8 mouse cellular contexts compared by ENCODE assay signal in genomic region chr15:31601279-31601645, GRCm38 (mm10). TPM values are rescaled to one million over a fixed set of nuclear protein-coding genes. Genes with fewer than 3 reads are reported as not detected.
DNase-seq lines count a peak whose midpoint lies in the region; ATAC-seq and TF ChIP-seq lines count a peak whose summit lies in the region.

No protein-coding gene starts in this region.

- H3K9me3 ChIP-seq in heart, postnatal 0 days (replicated peaks; ENCODE audit: control insufficient read depth, low read length) = no peaks in the 10 kb centered on the region
- no peaks in the 10 kb centered on the region for H3K9me3 ChIP-seq in hindbrain, embryonic 16.5 days (ENCODE audit: control insufficient read depth, low read length)
- no peaks in the 10 kb centered on the region for H3K9me3 ChIP-seq in midbrain, embryonic 15.5 days

- peaks cover 14% of the 10 kb centered on the region; the same call in 1 of the 2 replicates for H3K36me3 ChIP-seq in heart, postnatal 0 days (replicated peaks; ENCODE audit: control insufficient read depth, insufficient read depth, low read length)
- H3K36me3 ChIP-seq in hindbrain, embryonic 16.5 days (ENCODE audit: control insufficient read depth, insufficient read depth, low read length) = no peaks in the 10 kb centered on the region
- H3K36me3 ChIP-seq in midbrain, embryonic 15.5 days (replicated peaks) = peaks cover 6% of the 10 kb centered on the region; the same call in 1 of the 2 replicates

- WGBS in heart, postnatal 0 days = 1% methylated on average over 33 of the region's 33 CpGs
- WGBS in bone marrow, adult 2 months = under 1% methylated on average over 33 of the region's 33 CpGs
- WGBS in hindbrain, embryonic 16.5 days = under 1% methylated on average over 33 of the region's 33 CpGs
- WGBS in midbrain, embryonic 15.5 days = under 1% methylated on average over 33 of the region's 33 CpGs

- TF ChIP-seq EP300 in heart, postnatal 0 days (IDR thresholded peaks at IDR 0.05; ENCODE audit: low read depth) = no peak

- no peak for TF ChIP-seq CTCF in heart, postnatal 0 days (IDR thresholded peaks at IDR 0.05; ENCODE audit: low read depth)
- no peak for TF ChIP-seq CTCF in bone marrow, adult 2 months (IDR thresholded peaks at IDR 0.05; ENCODE audit: control insufficient read depth, insufficient read depth, low read length)

- H3K4me2 ChIP-seq in heart, postnatal 0 days (ENCODE audit: low read depth, low read length) = peak overlapping the region; percentile 90
- H3K4me2 ChIP-seq in hindbrain, embryonic 16.5 days (ENCODE audit: low read length) = peak overlapping the region; percentile 78
- peak overlapping the region; percentile 70 for H3K4me2 ChIP-seq in midbrain, embryonic 15.5 days

- ATAC-seq in heart, postnatal 0 days (ENCODE audit: insufficient read depth, low read depth) = peak; percentile 77
- ATAC-seq in hindbrain, embryonic 16.5 days = peak; percentile 84
- peak; percentile 79 for ATAC-seq in midbrain, embryonic 15.5 days (replicated peaks)

- peak overlapping the region; percentile 75 for H3K9ac ChIP-seq in heart, postnatal 0 days (replicated peaks; ENCODE audit: low read depth, low read length)
- H3K9ac ChIP-seq in hindbrain, embryonic 16.5 days (ENCODE audit: low read depth, low read length) = peak overlapping the region; percentile 77
- H3K9ac ChIP-seq in midbrain, embryonic 15.5 days = peak overlapping the region; percentile 88

- peak overlapping the region; percentile 70 for H3K4me3 ChIP-seq in heart, postnatal 0 days (ENCODE audit: low read depth, low read length)
- peak overlapping the region; percentile 93 for H3K4me3 ChIP-seq in bone marrow, adult 2 months (replicated peaks; ENCODE audit: control insufficient read depth, low read depth, low read length)
- peak overlapping the region; percentile 58 for H3K4me3 ChIP-seq in hindbrain, embryonic 16.5 days (ENCODE audit: low read length)
- peak overlapping the region; percentile 91 for H3K4me3 ChIP-seq in midbrain, embryonic 15.5 days

- TF ChIP-seq POLR2A in bone marrow, adult 2 months (IDR thresholded peaks at IDR 0.05; ENCODE audit: borderline replicate concordance, control insufficient read depth, low read depth, low read length) = no peak

- no peak for DNase-seq in heart, postnatal 0 days (ENCODE audit: low spot score)
- DNase-seq in heart, postnatal 36 days = no peak
- no peak for DNase-seq in layer of hippocampus, adult 18-20 months (ENCODE audit: low spot score in 2 of 2)
- DNase-seq in left cerebral cortex, postnatal 10 days (ENCODE audit: extremely low spot score in 1 of 2, low spot score in 2 of 2) = no peak
- no peak for DNase-seq in kidney, postnatal 10 days

- H3K27me3 ChIP-seq in heart, postnatal 0 days (ENCODE audit: control insufficient read depth, insufficient read depth, low read length) = no peaks in the 10 kb centered on the region
- H3K27me3 ChIP-seq in hindbrain, embryonic 16.5 days (replicated peaks; ENCODE audit: control insufficient read depth, insufficient read depth, low read length) = no peaks in the 10 kb centered on the region
- H3K27me3 ChIP-seq in midbrain, embryonic 15.5 days (replicated peaks) = no peaks in the 10 kb centered on the region

- H3K27ac ChIP-seq in heart, postnatal 0 days (ENCODE audit: low read depth) = peak overlapping the region; percentile 83
- H3K27ac ChIP-seq in bone marrow, adult 2 months (ENCODE audit: control insufficient read depth, insufficient read depth, low read depth, low read length, poor library complexity) = peak overlapping the region; percentile 40
- H3K27ac ChIP-seq in hindbrain, embryonic 16.5 days (ENCODE audit: low read depth, low read length) = peak overlapping the region; percentile 86
- peak overlapping the region; percentile 98 for H3K27ac ChIP-seq in midbrain, embryonic 15.5 days

- intact Hi-C loops in heart, postnatal 36 days (cut with DNase I) = loop anchor here (10.0 kb wide), 1 partner anchor 376 kb away; the partner anchor contains the start of gene Dap
- intact Hi-C loops in left cerebral cortex, postnatal 10 days (cut with DNase I) = no loop called here

- H3K4me1 ChIP-seq in heart, postnatal 0 days (ENCODE audit: control insufficient read depth, insufficient read depth) = peaks cover 18% of the 10 kb centered on the region
- H3K4me1 ChIP-seq in bone marrow, adult 2 months (ENCODE audit: control insufficient read depth, insufficient read depth, low read length) = peaks cover 4% of the 10 kb centered on the region
- peaks cover 19% of the 10 kb centered on the region for H3K4me1 ChIP-seq in hindbrain, embryonic 16.5 days (ENCODE audit: control insufficient read depth, insufficient read depth, low read depth, low read length)
- H3K4me1 ChIP-seq in midbrain, embryonic 15.5 days = peaks cover 28% of the 10 kb centered on the region

RNA-seq across cellular contexts. Expression of gene Cct5, which starts 0.3 kb away (rescaled TPM):
- total RNA-seq in heart, postnatal 0 days (2014; rRNA removed; ENCODE audit: low replicate concordance) = 209 and 215 TPM in 2 replicates
- polyA plus RNA-seq in heart, postnatal 0 days (2015; fragmentation: Nextera tagmentation; extraction: Ambion mirVana) = 239 and 243 TPM in 2 replicates
- 100 to 1,000 TPM; 148 to 149 TPM for total RNA-seq in heart, postnatal 36 days (2021)
- 104 and 152 TPM in 2 replicates for polyA plus RNA-seq in bone marrow, adult 2 months (2011; ENCODE audit: insufficient read depth, insufficient read length, low replicate concordance, missing spikeins)
- polyA plus RNA-seq in hindbrain, embryonic 16.5 days (2015; fragmentation: Nextera tagmentation; extraction: Ambion mirVana) = 484 and 486 TPM in 2 replicates
- 484 and 504 TPM in 2 replicates for polyA plus RNA-seq in midbrain, embryonic 15.5 days (2015; fragmentation: Nextera tagmentation; extraction: Ambion mirVana)
- total RNA-seq in layer of hippocampus, adult 18-20 months (2021) = 100 to 1,000 TPM; 240 to 245 TPM
- total RNA-seq in left cerebral cortex, postnatal 10 days (2021) = 100 to 1,000 TPM; 229 to 230 TPM

RNA-seq across cellular contexts. Expression of gene Fam173b, which starts 0.4 kb away (rescaled TPM):
- total RNA-seq in heart, postnatal 0 days (2014; rRNA removed; ENCODE audit: low replicate concordance) = 9.7 and 15.1 TPM in 2 replicates
- polyA plus RNA-seq in heart, postnatal 0 days (2015; fragmentation: Nextera tagmentation; extraction: Ambion mirVana) = 13.4 and 15.3 TPM in 2 replicates
- 10 to 100 TPM; 15.3 to 20.4 TPM for total RNA-seq in heart, postnatal 36 days (2021)
- 15.2 and 17.7 TPM in 2 replicates for polyA plus RNA-seq in bone marrow, adult 2 months (2011; ENCODE audit: insufficient read depth, insufficient read length, low replicate concordance, missing spikeins)
- 11.0 TPM in 2 replicates for polyA plus RNA-seq in hindbrain, embryonic 16.5 days (2015; fragmentation: Nextera tagmentation; extraction: Ambion mirVana)
- 9.2 and 10.6 TPM in 2 replicates for polyA plus RNA-seq in midbrain, embryonic 15.5 days (2015; fragmentation: Nextera tagmentation; extraction: Ambion mirVana)
- 10 to 100 TPM; 12.5 to 12.6 TPM for total RNA-seq in layer of hippocampus, adult 18-20 months (2021)
- total RNA-seq in left cerebral cortex, postnatal 10 days (2021) = 10 to 100 TPM; 10.9 to 11.0 TPM

RNA-seq across cellular contexts. Expression of gene Cmbl, which starts 36.1 kb away (rescaled TPM):
- 20.8 and 41.0 TPM in 2 replicates for total RNA-seq in heart, postnatal 0 days (2014; rRNA removed; ENCODE audit: low replicate concordance)
- 22.1 and 22.8 TPM in 2 replicates for polyA plus RNA-seq in heart, postnatal 0 days (2015; fragmentation: Nextera tagmentation; extraction: Ambion mirVana)
- 10 to 100 TPM; 36.4 to 38.8 TPM for total RNA-seq in heart, postnatal 36 days (2021)
- 10.0 and 10.2 TPM in 2 replicates for polyA plus RNA-seq in bone marrow, adult 2 months (2011; ENCODE audit: insufficient read depth, insufficient read length, low replicate concordance, missing spikeins)
- polyA plus RNA-seq in hindbrain, embryonic 16.5 days (2015; fragmentation: Nextera tagmentation; extraction: Ambion mirVana) = 16.0 and 17.1 TPM in 2 replicates
- polyA plus RNA-seq in midbrain, embryonic 15.5 days (2015; fragmentation: Nextera tagmentation; extraction: Ambion mirVana) = 14.3 and 15.7 TPM in 2 replicates
- 10 to 100 TPM; 14.3 to 17.7 TPM for total RNA-seq in layer of hippocampus, adult 18-20 months (2021)
- 10 to 100 TPM; 13.5 to 17.3 TPM for total RNA-seq in left cerebral cortex, postnatal 10 days (2021)

Comparison
In these comparisons a context has a peak if more than half of its experiments do, and no peak if none do; other contexts are left out.
1. H3K27ac ChIP-seq: peak in every context shown above with its lines; median percentile 98 in midbrain, embryonic 15.5 days; 86 in hindbrain, embryonic 16.5 days; 83 in heart, postnatal 0 days; 40 in bone marrow, adult 2 months.